Mouse (Mus musculus): Measurements from ENCODE around the gene Rab33b.

DNA sequence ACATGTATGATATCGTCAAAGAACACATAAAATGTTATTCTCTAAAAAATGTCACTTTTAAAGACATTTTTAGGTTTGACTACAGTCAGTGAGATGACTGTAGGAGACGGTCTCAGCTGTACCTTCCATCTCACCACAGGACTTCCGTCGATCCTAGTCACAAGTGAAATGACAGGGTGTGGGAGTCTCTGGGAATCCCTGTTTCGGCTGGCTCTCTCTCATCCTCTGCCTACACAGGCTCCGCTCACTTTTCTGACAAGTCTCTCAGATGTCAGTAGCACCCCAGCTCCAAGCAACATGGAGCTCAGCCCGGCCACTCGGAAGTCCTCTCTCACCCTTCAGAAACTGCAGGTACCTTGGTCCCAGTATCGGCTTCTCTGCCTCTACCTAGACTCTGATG is 56.9 kb downstream of the Rab33b start:
- TF ChIP-seq CTCF (IDR thresholded peaks at IDR 0.05; ENCODE audit: borderline replicate concordance, insufficient read depth, low read length) = no peak
- no peak for TF ChIP-seq POLR2A (IDR thresholded peaks at IDR 0.05; ENCODE audit: low read depth, low read length)

Data from embryonic fibroblast, embryonic 13.5 days (primary cell).